Mouse (Mus musculus) ovary, adult 18-20 months (tissue): ENCODE measurements around the gene Hsd11b2.

Source experiments
- DNase-seq: peaks from one replicate; pipeline ENCODE4 v3.0.0; 2022; ENCODE audit warnings: low spot score, mixed read lengths

Hsd11b2 gene

DNA sequence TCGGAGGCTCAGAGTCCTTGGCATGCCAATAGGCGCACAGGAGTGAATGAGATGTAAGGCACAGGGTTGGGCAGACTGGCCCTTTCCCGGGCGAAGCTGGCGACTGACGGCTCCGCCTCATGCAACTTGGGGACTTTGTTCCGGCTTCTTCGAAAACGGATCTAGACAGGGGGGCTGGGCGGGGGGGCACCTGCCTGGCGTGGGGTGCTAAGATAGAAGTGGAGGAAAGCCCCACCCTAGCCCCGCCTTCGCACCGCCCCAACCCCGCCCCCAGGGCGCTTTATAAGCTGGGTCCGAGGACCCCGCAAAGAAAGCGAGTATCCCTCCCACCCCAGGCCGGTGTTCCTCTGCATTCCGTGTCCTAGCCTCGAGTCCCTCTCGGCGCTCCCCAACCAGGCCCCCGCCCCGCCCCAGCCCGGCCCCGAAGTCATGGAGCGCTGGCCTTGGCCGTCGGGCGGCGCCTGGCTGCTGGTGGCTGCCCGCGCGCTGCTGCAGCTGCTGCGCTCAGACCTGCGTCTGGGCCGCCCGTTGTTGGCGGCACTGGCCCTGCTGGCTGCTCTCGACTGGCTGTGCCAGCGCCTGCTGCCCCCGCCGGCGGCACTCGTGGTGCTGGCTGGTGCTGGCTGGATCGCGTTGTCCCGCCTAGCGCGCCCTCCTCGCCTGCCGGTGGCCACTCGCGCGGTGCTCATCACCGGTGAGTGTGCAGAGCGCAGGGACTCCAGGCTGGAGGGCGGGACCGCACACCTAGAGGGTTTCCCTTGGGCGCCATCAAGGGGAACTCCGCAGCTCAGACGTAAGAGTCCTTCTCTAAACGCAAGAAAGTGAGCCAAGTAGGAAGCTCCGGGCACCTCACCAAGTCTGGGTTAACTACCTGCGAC, at the start of gene Hsd11b2:
Gene Hsd11b2 (plus strand): TSS at position 320 of the 878 bp plus-strand sequence.
- no peak for DNase-seq

DNA sequence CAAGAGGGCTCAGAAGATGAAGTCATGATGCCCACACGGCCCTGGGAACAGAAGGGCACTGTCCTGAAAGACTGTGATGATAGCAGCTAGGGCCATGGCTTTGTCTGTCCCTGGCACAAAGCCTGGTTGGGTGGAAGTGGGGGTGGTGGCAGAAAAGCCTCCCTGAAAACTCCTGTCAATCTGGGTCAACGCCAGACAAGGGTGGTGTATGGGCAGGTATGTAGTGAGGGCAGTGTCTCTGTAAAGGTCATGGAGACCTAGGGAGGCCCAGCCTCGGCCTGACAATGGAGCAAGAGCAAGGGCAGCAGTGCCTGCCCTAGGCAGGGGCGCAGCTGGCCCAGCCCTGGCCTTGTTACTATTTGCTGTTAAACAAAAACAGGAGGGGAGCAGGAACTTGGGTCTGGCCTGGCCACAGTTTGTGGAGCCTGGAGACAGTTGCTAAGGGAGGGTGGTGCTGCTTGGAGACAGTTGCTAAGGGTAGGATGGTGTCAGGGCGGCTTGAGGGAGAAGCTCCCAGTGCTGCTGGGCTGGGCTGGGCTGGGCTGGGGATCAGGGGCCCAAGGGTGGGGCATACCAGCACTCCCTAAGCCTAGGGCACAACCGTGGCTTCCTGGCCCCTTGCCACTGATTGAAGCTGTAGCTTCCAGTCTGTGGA, 49.4 kb upstream of the Hsd11b2 start:
- peak; percentile 83 for DNase-seq

DNA sequence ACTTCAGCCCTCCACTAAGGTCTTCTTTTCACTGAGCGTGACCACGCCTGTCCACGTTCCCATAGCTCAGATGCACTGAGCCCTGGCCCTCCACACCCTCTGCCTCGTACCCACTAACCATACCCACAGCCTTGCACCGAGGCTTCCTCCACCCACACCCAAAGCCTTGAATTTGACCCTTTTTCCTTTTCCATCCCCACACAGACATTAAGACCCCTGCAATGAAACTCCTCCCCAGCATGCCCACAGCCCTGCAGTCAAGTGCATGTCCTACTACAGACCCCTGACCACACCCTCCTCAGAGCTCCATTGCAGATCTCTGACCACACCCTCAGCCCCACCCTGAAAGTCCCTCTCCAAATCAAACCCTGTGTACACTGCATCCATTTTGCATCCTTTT, 48.7 kb upstream of the Hsd11b2 start:
- DNase-seq = no peak

DNA sequence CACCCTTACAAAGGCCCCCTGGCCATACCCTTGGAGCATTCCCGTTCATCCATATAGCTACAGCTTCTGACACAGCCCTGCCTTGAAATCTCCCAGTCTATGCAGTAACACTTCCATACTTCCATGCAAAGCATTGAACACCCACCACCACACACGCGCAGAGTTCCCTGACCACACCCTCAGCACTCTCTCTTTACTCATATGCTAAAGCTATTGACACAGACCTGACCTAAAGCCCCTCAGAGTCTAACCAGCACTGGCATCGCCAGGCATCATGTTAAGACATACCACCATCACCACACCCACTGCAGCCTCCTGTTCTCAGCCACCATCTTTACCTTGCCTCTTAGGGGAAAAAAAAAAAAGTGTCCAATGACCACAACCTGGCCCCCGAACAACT, 48.3 kb upstream of the Hsd11b2 start:
- no peak for DNase-seq

DNA sequence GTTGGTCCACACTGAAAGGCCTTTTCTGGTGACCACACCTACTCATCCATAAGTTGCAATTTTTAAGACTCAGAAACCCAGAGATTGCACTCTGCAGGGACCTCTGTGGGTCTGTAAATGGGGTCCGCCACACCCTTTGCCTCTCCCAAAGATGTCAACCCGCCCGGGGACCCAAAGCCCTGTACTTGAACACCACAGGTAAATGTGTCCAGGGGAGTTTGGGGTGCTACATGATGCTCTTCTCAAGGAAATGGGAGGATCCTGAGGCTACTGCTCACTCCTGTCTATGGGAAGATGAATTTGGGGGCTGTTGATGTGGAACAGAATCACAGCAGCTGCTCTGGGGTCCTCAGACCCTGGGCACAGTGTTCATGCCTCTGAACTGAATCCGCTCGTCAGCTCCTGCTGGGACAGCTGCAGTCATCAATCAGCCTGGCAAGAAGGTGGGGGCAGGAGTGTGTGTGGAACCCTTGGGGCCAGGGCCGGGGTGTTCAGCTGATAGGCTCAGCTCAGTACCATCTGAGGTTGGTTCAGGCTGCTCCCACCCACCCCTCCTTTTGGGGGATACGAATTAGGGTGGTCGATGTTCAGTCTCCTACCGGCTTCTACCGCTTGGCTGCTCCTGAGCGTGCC, 47.8 kb upstream of the Hsd11b2 start:
- no peak for DNase-seq

DNA sequence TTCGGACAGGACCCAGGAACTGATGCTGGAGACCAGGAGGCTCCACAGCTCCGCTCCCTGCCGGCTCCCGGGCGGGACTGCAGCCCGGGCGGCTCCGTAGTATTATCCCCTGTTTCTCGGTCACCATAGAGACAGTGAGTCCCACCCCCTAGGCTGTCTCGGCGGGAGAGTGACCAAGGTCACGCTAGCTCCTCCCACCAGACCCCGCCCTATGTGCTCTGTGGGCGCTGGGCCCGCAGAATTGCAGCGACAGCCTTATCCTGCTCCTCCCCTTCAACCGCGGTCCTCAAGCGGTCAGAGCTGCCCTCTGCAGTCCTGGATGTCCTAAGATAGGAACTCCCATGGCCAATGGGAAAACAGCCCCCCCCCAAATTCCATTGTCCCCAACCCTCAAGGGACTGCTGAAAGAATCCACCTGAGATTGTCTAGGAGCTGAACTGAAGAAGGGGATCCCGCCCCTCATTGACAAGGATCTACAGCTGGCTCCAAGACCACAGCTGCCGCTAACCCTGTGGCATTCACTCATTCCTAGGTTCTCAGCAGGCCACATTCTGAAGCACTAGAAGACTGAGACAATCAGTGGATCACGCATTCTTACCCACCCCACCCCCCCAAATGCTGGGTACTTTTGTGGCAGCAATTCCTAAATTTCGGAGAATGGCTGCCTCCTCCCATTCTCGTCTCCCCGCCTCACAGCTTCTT, 47.1 kb upstream of the Hsd11b2 start, which contains the start of gene Tppp3:
Gene Tppp3 (minus strand): TSS at position 213 of the 702 bp plus-strand sequence.
- DNase-seq = peak; percentile 95

DNA sequence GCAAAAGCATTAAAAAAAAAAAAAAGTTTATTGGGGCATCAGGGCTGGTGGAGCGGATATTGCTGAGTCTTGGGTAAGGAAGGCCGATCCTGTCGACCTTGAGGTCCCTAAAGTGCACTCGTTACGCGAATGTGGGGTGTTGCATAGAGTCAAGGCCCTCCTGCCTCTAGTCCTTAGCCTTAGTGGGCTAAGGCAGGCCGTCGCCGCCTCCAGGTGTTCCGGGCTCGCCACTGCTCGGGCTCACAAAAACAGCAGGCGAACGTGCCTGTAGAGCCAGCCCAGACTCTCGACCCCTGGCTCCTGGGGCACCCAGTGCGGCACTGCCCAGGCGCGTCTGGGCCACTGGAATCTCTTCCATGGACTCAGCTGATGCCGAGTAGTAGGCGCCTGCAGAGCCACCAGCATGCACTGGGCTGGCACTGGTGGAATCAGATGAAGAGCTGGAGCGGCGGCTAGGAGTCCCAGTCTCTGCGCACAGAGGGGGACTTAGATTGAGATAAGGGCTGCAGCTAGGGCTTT, 46.1 kb upstream of the Hsd11b2 start:
- no peak for DNase-seq

DNA sequence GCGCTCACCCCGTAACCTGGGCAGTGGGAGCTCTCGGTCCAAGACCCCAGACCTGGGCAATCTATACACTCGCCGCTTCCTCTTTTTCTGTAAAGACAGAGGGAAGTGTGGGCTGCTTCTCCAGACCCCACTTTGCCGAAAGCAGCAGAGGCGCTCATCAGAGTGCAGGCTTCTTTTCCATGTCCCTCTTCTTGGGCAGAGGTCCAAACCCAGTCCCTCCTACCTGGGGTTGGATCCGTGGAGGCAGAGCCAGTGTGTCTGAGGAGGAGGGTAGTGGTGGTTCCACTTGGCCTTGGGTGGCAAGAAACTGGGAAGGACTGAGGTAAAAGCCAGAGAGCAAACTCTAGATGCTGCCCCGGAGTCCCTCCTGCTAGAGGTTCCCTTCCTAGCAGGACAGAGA, 45.6 kb upstream of the Hsd11b2 start:
- DNase-seq = no peak

DNA sequence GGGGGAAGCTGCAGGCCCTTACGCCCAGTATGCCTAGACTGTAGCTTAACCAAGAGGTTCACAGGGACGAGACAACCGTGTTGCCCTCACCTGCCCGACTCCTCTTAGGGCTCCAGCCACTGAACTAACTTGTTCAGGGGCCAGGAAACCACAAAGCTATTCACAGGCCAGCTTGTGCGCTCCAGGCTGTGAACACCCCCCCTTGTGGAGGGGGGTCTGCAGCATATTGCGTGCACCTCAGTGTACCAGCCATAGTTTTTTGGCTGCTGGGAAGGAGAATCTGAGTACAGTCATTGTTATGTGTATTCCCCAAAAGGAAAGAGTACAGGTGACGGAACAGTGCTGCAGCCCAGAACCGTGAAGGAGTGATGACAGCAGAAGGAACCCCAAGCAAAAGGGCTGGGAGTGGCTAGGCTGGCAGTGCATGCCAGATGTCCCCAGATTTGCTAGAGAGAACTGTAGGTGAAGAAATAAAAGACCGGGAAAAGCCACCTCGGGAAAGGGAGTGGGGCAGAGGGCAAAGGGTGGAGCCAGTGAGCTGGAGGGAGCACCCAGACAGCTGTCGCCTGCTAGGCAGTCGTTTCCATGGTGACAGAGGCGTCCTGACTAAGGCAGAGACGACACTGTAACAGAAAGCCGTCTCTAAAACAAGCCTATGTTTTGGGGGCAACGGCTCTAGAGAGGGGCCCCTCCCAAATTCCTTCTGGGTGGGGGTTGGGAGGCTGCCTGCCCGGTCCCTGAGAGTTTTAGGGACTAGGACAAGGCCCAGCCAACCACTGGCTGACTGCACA, 44.5 kb upstream of the Hsd11b2 start:
- no peak for DNase-seq

DNA sequence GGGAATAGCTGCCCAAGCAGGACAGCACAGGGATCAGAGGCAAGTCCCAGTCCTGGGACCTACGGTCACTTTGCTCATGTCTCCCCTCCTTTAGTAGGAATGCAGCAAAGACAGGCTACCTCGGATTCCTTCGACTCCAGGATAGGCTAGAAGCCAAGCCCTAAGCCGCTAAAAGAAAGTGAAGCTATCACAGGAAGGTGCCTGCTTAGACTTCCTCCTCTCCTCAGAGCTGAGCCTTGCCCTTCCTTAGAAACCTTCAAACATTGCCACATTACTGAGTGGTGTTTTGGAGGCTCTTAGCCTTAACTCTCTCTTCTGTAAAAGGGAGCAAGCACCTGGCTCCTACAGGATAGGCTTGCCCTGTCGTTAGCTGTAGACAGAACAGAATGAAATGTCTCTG, 43.9 kb upstream of the Hsd11b2 start:
- no peak for DNase-seq

DNA sequence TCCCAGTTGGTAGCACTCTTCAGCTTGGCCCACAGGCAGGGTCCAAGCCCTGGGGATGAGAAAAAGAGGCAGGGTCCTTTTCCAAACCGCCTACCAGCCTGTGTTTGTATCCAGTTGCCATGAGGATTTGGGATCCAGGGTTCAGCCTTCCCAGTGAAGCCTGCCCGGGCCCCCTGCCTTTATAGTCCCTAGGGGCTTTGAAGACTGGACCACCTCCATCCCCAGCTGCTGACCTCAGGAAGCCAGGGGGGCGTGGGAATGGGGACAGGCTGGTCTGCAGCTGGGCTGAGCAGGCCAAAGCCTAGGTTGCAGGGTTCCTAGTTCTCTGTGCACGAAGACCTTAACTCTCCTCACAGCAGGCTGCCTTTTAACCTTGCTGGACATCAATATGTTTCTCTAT, 43.3 kb upstream of the Hsd11b2 start:
- DNase-seq = no peak

DNA sequence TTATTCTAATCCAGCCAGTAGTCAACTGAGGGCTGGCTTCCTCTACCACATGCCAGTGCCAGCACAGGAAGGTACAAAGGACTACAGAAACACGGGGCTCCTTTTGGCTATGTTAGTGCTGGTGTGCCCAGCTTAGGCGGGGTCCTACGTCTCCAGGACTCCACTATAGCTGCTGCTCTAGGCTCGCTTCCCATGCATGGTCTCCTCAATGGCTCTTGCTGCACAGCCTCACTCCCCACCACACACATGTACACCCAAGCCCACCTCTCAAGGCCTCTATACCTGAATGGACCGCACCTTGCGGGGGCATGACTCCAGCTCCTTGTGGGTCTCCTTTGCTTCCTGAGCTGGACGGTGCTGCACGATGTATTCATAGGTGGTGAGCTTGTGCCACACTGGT, 42.8 kb upstream of the Hsd11b2 start:
- DNase-seq = no peak

DNA sequence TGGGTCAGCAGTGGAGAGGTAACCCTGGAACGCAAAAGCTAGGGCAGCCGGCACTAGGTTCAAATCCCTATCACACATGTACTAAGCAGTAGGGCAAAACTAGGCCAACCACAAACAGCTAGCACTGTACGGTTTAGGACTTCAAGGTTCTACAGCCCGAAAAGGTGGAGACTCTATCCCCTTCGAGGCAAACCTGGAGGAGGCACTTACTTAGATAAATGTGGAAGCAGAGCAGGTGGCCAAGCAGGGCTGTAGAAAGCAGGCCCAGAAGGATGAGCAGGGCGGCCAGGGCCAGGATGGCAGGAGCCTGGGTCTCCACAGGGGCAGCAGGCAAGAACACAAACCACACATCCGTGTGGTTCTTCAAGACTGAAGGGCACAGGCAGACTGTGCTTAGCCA, 42.4 kb upstream of the Hsd11b2 start:
- no peak for DNase-seq

DNA sequence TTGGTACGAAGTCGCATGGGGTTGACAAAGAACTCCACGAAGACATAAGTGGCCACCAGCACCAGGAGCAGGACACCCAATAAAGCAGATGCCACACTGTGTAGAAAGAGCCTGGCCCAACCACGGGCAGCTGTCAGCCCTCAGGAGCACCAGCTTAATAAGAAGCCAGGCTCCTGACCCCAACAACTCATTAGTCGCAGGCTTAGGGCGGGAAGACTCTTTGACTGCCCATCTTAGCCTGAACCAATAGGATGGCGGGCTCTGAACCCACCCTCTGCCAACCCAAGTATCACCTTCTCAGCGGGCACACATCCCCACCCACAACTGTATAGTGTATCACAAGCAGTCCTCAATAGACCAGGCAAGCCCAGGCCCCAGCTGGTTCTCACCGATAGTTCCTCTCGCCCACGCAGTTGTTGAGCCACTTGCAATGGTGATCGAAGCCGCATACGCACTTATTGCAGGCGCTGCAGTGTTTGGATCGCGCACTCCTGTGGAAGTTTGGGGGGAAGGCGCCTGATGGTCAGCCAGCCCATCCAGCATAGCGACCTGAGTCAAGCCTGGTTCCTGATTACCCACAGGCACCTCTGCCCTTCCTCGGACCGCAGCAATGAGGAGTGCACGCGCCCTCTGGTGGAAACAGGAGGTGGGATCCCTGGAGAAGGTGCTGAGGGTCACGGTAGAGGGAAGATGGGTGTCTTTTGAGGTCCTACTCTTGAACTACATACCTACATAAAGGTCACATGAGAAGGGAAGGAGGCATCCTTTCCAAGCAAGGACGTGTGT, 41.7 kb upstream of the Hsd11b2 start:
- DNase-seq = no peak

DNA sequence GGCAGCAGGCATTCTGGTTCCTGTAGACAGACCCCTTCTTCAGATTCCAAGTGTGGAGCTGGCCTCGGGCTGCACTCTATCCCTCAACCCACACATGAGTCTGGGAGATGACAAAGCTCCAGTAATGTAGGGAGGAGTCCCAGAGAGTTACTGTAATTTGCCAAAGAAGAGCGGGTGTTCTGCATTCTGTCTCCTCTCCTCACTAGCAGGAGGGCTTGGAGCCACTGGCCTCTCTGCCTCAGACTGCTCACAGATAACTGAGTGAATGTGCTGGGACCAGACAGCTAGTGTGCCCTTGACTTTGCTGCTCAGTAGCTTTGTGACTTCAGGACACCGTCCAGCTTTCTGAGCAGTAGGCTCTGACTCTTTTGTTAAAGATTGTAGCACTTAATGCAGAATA, 40.8 kb upstream of the Hsd11b2 start:
- DNase-seq = no peak

DNA sequence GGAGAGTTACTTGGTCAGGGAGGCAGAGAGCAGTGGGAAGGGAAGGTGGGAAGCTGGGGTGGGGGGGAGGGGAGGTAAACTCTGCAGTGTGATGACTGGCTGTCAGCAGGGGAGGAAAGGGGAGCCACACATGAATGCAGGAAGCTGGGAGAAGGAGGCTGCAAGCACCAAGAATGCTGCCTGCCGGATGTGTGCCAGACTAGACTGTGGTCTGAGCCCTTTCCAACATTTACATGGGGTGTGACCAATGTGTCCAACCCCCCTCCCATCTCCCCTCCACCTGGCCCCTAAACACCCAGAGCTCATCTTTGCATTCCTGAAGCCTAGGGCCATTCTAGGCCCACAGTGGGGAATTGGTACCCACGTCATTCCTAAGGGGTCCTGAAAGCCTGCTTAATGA, 37.5 kb upstream of the Hsd11b2 start:
- no peak for DNase-seq

DNA sequence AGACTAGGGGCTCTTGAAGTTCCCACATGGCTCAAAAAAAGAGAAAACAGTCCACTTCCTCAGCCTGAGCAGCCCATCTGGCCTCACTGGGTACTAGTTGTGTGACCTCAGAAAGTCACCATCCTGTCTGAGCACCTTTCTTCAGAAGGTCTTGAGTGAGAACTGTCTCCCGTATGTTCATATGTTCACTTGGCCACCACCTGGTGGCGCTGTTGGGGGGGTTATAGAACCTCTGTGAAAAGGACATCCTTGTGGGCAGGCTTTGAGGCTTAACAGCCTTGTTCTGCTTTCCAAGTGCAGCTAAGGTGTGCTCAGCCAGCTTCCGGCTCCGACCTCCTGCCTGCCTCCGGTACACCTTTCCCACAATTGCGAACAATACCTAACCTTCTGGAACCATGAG, 37.1 kb upstream of the Hsd11b2 start:
- DNase-seq = no peak

DNA sequence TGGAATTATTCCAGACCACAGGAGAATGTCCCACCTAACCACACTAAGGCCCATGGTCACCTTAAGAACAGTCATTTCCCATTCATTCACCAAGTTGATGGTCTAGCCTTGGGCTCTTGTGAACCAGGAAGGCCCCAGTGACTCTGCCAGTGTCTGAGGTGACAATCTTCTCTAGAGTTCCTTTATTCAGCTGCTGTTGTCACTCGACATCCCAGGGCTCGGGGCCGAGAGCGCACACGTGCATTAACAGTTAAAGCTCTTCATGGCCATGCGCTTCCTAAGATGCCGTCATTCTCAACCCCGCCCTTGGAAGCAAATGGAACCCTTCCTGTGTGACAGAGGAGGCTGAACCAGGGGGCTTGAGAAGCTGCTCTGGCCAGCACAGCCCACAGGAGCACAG, 36.4 kb upstream of the Hsd11b2 start:
- no peak for DNase-seq

DNA sequence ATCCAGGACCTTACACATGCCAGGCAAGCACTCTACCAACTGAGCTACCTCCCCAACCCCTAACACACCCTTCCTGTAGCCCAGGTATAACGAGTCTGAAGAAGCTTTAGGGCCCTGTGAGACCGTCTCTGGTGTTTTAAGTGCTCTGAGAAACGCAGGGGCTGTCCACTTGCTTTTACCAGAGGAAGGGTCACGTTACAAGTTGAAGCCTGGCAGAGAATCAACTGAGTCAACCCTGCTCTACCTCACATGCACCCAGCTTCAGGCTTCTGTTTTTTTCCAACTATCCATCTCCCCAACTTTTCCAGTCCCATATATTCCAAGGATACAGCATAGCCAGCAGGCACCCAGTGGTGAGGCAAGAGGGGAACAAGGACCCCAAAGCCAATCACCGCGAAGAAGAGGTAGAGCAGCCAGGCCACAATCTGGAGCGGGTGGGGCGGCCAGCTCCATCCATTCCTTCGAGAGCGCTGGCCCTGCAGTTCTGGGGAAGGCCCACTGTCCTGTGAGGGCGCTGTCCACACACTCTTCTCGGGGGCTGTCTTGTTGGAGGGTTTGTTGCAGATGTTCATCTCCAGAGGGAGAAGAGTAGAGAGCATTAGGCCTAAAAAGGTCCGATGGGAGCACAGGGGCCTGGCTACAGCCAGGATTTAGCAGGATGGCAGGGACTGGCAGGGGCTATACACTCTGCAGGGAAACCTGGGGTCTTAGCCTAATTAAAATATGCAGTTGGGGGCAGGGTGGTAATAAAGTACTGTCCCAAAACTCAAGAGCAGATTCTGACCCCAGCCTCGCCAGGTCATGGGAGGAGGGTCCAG, 35.1 kb upstream of the Hsd11b2 start:
- DNase-seq = no peak

DNA sequence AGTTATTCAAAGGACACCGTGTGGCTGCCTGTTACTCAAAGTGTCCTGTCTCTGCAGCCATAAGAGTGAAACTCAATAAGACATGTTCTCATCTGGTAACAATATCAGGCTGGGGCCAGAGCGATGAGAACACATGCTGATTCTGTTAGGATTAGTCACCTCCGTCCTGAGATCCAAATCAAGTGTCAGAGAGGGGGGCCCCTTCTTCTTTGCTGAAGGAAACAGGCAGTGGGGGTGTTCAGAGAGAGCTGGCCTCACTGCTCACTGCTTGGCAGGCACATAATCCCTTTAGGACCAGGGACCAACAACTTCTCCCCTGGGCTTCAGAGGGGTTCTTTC, 34.6 kb upstream of the Hsd11b2 start:
- no peak for DNase-seq
